Mouse (Mus musculus) layer of hippocampus, adult 2 months (tissue): ENCODE measurements around the gene Sfxn3. TPM values are rescaled to one million over a fixed set of nuclear protein-coding genes. Genes with fewer than 3 reads are reported as not detected.

Experiments used
- DNase-seq, 2 experiments: peaks; one replicate each; pipeline ENCODE4 v3.0.0; 2022; ENCODE audit warnings: low spot score in 2 of 2
- H3K27ac ChIP-seq: fragments of 200-600 bp; 2 replicates; pipeline ENCODE4 v1.8.1; 2022
- H3K4me3 ChIP-seq: fragments of 200-600 bp; 2 replicates; pipeline ENCODE4 v1.8.1; 2022; ENCODE audit warnings: mild to moderate bottlenecking
- CTCF ChIP-seq: fragments of 200-600 bp; conservative IDR thresholded peaks from 2 replicates; pipeline ENCODE4 v1.8.1; 2022; ENCODE audit warnings: antibody characterized with exemption, mild to moderate bottlenecking, moderate library complexity
- total RNA-seq, 2 experiments: library from RNA; stranded (reverse); gene quantifications; 2 replicates each; pipeline ENCODE4 v1.2.3; 2021

Sfxn3 gene
- total RNA-seq, 2 experiments from 2014 or later = 87.3 to 99.8 TPM

DNA sequence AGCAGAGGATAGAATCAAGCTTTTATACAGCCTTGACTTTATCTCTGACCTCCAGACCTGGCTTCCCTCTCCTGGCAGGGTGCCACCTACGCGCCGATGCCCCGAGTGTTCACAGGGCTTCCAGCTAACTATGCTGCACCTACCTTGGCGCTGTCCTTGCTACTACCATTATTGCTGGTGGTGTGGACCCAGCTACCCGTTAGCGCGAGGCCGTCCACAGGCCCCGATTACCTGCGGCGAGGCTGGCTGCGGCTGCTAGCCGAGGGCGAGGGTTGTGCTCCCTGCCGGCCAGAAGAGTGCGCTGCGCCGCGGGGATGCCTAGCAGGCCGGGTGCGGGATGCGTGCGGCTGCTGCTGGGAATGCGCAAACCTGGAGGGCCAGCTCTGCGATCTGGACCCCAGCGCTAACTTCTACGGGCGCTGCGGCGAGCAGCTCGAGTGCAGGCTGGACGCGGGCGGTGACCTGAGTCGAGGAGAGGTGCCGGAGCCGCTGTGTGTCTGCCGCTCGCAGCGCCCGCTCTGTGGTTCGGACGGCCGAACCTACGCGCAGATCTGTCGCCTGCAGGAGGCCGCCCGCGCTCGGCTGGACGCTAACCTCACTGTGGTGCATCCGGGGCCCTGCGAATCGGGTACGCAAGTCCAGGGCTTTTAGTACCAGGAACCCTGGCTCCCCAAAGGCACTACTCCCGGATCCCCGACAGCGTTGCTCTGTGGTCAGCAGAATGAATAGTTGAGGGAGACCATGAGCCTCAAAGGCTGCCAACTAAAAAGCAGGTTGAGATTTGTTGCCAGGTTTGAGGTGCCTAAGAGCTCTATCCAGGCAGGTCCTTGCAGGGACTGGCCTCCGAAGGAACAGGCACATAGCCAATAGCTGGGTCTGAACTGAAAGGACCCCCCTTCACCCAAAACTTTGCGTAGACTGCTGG, 29.5 kb downstream of the Sfxn3 start:
- no peak for DNase-seq
- TF ChIP-seq CTCF = peak; percentile 71
- Histone ChIP-seq H3K27ac (no peak overlapping the region), H3K4me3 (peak overlapping the region; percentile 40)

GRCm38 (mm10) chr19:45077742-45078645, 30.7 kb downstream of the Sfxn3 start:
- DNase-seq = no peak
- no peak overlapping the region for H3K4me3 ChIP-seq
- no peak overlapping the region for H3K27ac ChIP-seq
- TF ChIP-seq CTCF = no peak

DNA sequence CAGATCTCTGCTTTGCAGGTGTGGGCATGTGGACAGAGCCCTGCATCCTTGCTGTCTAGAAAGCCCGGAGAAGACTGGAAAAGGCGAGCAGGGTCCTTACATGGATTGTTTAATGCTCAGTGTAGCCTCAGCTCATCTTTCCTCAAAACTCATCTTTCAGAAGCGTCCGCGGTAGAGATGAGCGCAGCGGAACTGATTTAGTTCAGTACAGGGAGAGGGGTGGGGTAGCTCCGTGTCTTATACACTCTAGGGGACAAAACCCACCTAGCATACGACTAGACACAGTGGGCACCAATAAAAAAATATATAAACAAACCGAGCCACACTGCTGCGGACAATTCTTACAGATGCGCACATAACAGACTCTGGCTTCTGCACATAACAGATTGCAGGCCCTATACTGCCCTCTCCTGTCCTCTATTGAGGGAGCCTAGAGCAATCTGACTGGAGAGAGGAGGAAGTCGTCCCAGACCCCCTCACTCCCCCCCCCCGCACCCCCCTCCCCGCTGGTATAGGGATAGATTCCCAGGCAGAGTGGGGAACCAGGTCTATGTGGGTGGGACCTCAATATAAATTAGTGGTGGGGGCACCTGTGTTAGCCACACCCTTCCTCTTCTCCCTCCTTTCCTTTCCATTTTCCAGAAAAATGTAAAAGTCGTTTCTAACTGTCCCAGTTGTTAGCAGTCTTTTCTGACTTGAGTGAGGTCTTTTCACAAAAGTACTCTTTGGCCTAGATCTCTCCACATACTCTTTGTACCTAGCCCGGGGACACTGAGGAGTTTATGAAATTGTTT, 31.9 kb downstream of the Sfxn3 start:
- H3K27ac ChIP-seq = no peak overlapping the region
- peak overlapping the region; percentile 40 for H3K4me3 ChIP-seq
- DNase-seq = no peak
- TF ChIP-seq CTCF = peak; percentile 53

- TF ChIP-seq CTCF = no peak
- no peak for DNase-seq
- H3K27ac ChIP-seq = 0 out of 2 replicates have a peak overlapping the region, but pooled peaks have one; percentile 28
- peak overlapping the region; percentile 40 for H3K4me3 ChIP-seq
These were observed 32.6 kb downstream of the Sfxn3 start for GRCm38 (mm10) chr19:45079769-45080515.

DNA sequence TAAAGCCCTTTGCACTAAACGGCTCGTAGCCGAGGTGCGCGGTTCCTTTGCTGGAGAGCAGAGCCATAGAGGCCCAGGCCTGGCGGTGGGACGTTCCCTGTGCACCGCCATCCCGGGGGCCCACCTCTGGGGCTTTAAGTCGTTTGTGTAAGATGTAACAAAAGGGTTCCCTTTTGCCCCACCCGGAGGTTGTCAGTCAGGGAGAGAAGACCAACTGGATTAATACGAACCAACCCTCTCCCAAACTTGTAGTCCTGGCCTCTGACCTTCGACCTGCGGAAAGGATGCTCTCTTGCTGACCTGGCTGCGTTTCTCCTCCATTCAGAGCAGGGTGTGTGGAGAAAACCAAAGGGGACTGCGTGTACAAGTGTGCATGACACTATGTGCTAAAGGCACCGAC, 33.4 kb downstream of the Sfxn3 start:
- peak overlapping the region; percentile 40; the same call in 1 of the 2 replicates for H3K4me3 ChIP-seq

DNA sequence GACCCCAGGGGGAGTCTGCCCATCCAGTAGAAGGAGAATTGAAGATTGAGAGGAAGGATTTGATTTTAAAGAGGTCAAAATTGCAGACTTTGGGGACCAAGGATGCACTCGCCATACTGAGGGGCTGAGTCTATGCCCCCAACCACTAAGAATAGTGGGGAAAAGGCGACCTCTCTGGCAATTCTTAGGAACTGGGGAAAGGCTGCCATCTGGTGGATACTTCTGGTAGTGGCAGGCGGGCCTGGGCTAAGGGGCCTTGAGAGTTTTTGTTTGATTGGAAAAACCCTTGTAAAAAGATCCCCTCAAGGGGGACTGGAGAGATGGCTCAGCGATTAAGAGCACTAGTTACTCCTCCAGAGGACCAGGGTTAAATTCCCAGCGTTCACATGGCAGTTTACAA, 34.0 kb downstream of the Sfxn3 start:
- Histone ChIP-seq H3K4me3 (no peak overlapping the region; the same call in 1 of the 2 replicates), H3K27ac (no peak overlapping the region)
- peak; percentile 96 for TF ChIP-seq CTCF
- DNase-seq = peak in 1 of 2 experiments; percentile 79

More for the DNA sequence above, 33.4 kb downstream of the Sfxn3 start:
- 0 out of 2 replicates have a peak overlapping the region, but pooled peaks have one; percentile 28 for H3K27ac ChIP-seq
- DNase-seq = no peak
- TF ChIP-seq CTCF = no peak

- TF ChIP-seq CTCF = peak; percentile 77
- DNase-seq = peak in 1 of 2 experiments; percentile 44
- no peak overlapping the region for H3K4me3 ChIP-seq
- H3K27ac ChIP-seq = no peak overlapping the region
These were observed 34.7 kb downstream of the Sfxn3 start for GRCm38 (mm10) chr19:45081841-45082550.

- TF ChIP-seq CTCF = no peak
- Histone ChIP-seq H3K27ac (no peak overlapping the region), H3K4me3 (no peak overlapping the region)
- DNase-seq = no peak
These were observed 50.6 kb downstream of the Sfxn3 start for GRCm38 (mm10) chr19:45097868-45098267.

DNA sequence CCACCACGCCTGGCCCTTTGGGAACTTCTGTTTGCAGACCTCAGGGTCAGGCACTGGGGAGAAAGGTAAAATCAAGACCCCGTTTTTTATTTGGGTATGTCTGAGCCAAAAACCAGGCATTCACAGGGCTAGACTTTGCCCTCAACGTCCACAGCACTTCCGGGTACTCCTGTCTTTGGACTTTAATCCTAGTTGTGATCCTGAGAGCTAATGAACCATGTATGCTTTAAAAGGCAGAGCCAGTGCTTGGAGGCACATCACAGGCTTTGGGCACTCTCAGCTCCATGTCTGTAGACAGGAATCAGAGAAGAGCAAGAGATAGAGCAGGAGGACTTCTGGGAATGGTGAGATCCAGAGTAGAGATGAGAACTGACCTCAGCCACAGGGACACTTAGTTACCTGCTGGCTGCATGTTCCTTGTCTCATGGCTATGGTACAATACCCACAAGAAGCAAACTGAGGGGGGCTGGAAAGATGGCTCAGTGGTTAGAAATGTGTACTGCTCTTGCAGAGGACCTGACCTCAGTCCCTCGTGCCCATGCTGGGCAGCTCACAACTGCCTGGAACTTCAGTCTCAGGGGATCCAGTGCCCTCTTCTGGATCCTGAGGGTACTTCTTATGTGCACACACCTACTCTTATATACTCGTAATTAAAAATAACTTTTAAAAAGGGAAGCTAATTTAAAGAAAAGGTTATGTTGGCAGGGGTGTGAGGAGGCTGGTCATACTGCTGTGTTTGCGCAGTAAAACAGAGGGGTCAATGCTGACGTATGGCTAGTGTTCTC, 53.4 kb downstream of the Sfxn3 start:
- no peak for DNase-seq
- H3K4me3 ChIP-seq = no peak overlapping the region
- no peak overlapping the region for H3K27ac ChIP-seq
- TF ChIP-seq CTCF = peak; percentile 48

DNA sequence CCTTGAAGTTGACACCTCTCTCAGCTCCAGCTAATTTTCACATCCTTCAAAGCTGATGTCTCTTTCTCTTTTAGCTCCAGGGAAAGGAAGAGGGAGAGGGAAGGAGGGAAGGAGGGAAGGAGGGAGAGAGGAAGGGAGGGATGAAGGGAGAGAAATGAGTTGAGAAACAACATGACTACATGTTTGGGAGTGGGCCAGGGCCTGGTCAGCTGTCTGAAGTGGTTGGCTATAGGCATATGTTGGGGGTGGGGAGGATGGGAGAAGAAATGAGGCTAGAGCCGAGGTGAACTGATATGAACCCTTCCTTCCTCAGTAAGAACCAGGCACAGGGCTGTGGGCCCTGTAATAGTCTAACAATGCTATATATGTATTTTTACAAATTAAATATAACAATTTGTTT, 58.3 kb downstream of the Sfxn3 start:
- no peak overlapping the region for H3K27ac ChIP-seq
- no peak for TF ChIP-seq CTCF
- no peak overlapping the region for H3K4me3 ChIP-seq
- DNase-seq = no peak

Other genes starting within 250 kb of the Sfxn3 start
- gene Slf2, start 116.4 kb upstream of the Sfxn3 start, total RNA-seq = 10 to 100 TPM; 35.6 to 43.9 TPM
- 10 to 100 TPM; 20.0 to 21.6 TPM for gene Sema4g, start 58.4 kb upstream of the Sfxn3 start, total RNA-seq
- gene Twnk, start 41.8 kb upstream of the Sfxn3 start, total RNA-seq = 10 to 100 TPM; 14.7 to 15.3 TPM
- 10 to 100 TPM; 38.6 to 41.1 TPM for gene Mrpl43, start 41.1 kb upstream of the Sfxn3 start, total RNA-seq
- 10 to 100 TPM; 28.5 to 30.1 TPM for gene Lzts2, start 33.1 kb upstream of the Sfxn3 start, total RNA-seq
- 1 to 10 TPM; 2.1 to 3.3 TPM for gene Pdzd7, start 1.8 kb upstream of the Sfxn3 start, total RNA-seq
- gene Kazald1, start 27.7 kb downstream of the Sfxn3 start, total RNA-seq = 1 to 10 TPM; 1.4 to 1.9 TPM
- not detected for gene Tlx1, start 103.2 kb downstream of the Sfxn3 start, total RNA-seq
- gene Lbx1, start 188.3 kb downstream of the Sfxn3 start, total RNA-seq = not detected